Mouse (Mus musculus): Measurements from ENCODE around the gene Psmd9.

DNA sequence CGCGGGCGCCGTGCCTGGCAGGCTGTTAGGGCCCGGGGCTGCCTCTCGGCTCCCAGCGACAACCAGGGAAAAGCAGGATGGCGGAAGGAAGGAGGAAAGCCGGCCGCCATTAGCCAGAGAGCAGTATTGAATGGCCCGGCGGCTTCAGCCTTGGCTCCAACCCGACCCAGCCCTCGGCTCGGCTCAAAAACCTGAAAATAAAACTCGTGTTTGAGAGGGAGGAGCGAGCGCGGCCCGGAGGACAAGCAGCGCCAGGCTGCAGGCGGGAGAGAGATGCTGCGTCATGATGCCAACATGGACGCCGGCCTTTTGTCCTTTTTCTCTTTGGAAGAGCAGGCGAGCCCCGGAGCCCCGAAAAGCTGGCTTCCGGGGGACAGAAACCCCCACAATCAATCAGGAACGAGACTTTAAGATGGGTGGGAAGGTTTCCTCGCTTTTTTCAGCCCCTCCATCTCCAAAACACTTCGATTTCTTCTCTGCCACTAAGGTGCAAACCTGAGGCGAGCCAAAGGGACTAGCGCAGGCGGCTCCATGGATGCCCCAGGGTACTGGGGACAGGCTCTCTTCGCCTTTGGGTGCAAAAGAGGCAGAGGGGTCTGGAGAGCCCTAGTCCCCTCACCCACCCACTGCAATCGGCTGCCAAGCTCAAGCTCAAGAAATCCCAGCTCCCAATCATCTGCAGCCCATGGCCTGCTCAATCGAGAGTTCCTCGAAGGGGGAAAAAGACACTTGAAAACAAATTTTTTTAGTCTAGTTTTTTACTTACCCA, 30.1 kb upstream of the Psmd9 start:
- TF ChIP-seq CTCF (IDR thresholded peaks at IDR 0.05; ENCODE audit: low read depth, low read length) (no peak), GATA1 (IDR thresholded peaks at IDR 0.05; ENCODE audit: borderline replicate concordance, low read length) (no peak), GATA2 (IDR thresholded peaks at IDR 0.05; ENCODE audit: borderline replicate concordance, low read depth, low read length) (no peak)
